In genomic region chr1:126916369-126916768, GRCm38 (mm10) we compare ENCODE assay signal across 18 mouse cellular contexts.
A peak's percentile ranks its signal among the peaks of the same experiment; 100 is the strongest.
DNase-seq lines count a peak whose midpoint lies in the region; ATAC-seq lines count a peak whose summit lies in the region.
"Had no signal": no experiment of that assay in that cellular context is flagged by ENCODE, and none has a peak within 500 bp of the region (broad histone marks: within the 10 kb centered on the region; RNA-seq: fewer than 3 reads in every experiment).

No protein-coding gene starts in this region.

- H3K9me3 ChIP-seq in embryonic facial prominence, embryonic 11.5 days (replicated peaks; ENCODE audit: control insufficient read depth, low read length), result no peaks in the 10 kb centered on the region
- H3K9me3 ChIP-seq in embryonic facial prominence, embryonic 10.5 days, result no peaks in the 10 kb centered on the region
- no peaks in the 10 kb centered on the region for H3K9me3 ChIP-seq in forebrain, embryonic 13.5 days (replicated peaks)
- H3K9me3 ChIP-seq in hindbrain, embryonic 15.5 days, result no peaks in the 10 kb centered on the region
- no peaks in the 10 kb centered on the region for H3K9me3 ChIP-seq in neural tube, embryonic 13.5 days
- H3K9me3 ChIP-seq: intestine, embryonic 15.5 days had no signal

- H3K27ac ChIP-seq in embryonic facial prominence, embryonic 11.5 days (replicated peaks; ENCODE audit: low read depth, low read length), result no peak overlapping the region
- no peak overlapping the region for H3K27ac ChIP-seq in embryonic facial prominence, embryonic 10.5 days (replicated peaks)
- no peak overlapping the region for H3K27ac ChIP-seq in forebrain, embryonic 13.5 days
- no peak overlapping the region for H3K27ac ChIP-seq in hindbrain, embryonic 15.5 days (replicated peaks)
- H3K27ac ChIP-seq in neural tube, embryonic 13.5 days (replicated peaks), result no peak overlapping the region
- H3K27ac ChIP-seq: intestine, embryonic 15.5 days; liver, embryonic 14.5 days had no signal

- no peaks in the 10 kb centered on the region for H3K27me3 ChIP-seq in embryonic facial prominence, embryonic 11.5 days (ENCODE audit: control insufficient read depth, insufficient read depth, low read length)
- no peaks in the 10 kb centered on the region for H3K27me3 ChIP-seq in embryonic facial prominence, embryonic 10.5 days (replicated peaks; ENCODE audit: low read depth, poor library complexity, severe bottlenecking)
- no peaks in the 10 kb centered on the region for H3K27me3 ChIP-seq in forebrain, embryonic 13.5 days
- no peaks in the 10 kb centered on the region for H3K27me3 ChIP-seq in hindbrain, embryonic 15.5 days
- H3K27me3 ChIP-seq in neural tube, embryonic 13.5 days, result no peaks in the 10 kb centered on the region
- H3K27me3 ChIP-seq: intestine, embryonic 15.5 days had no signal

- no peaks in the 10 kb centered on the region for H3K4me1 ChIP-seq in embryonic facial prominence, embryonic 11.5 days (ENCODE audit: control insufficient read depth, insufficient read depth, low read length)
- H3K4me1 ChIP-seq in embryonic facial prominence, embryonic 10.5 days, result no peaks in the 10 kb centered on the region; the same call in 1 of the 2 replicates
- H3K4me1 ChIP-seq in forebrain, embryonic 13.5 days, result peaks cover 15% of the 10 kb centered on the region; the same call in 1 of the 2 replicates
- 0 out of 2 replicates have a peak, but pooled peaks cover 11% of the 10 kb centered on the region for H3K4me1 ChIP-seq in hindbrain, embryonic 15.5 days (replicated peaks)
- peaks cover 24% of the 10 kb centered on the region for H3K4me1 ChIP-seq in neural tube, embryonic 13.5 days (replicated peaks)
- H3K4me1 ChIP-seq: intestine, embryonic 15.5 days had no signal

- H3K36me3 ChIP-seq in embryonic facial prominence, embryonic 11.5 days (replicated peaks; ENCODE audit: control insufficient read depth, insufficient read depth, low read depth, low read length), result no peaks in the 10 kb centered on the region
- no peaks in the 10 kb centered on the region for H3K36me3 ChIP-seq in embryonic facial prominence, embryonic 10.5 days (replicated peaks)
- no peaks in the 10 kb centered on the region for H3K36me3 ChIP-seq in forebrain, embryonic 13.5 days (ENCODE audit: poor library complexity, severe bottlenecking)
- no peaks in the 10 kb centered on the region for H3K36me3 ChIP-seq in hindbrain, embryonic 15.5 days
- no peaks in the 10 kb centered on the region for H3K36me3 ChIP-seq in neural tube, embryonic 13.5 days
- H3K36me3 ChIP-seq: intestine, embryonic 15.5 days had no signal

- whole genome bisulfite sequencing in embryonic facial prominence, embryonic 11.5 days, result 51% methylated on average over 6 of the region's 6 CpGs
- 52% methylated on average over 6 of the region's 6 CpGs for WGBS in embryonic facial prominence, embryonic 10.5 days
- WGBS in forebrain, embryonic 13.5 days, result 17% methylated on average over 6 of the region's 6 CpGs
- 30% methylated on average over 6 of the region's 6 CpGs for WGBS in hindbrain, embryonic 15.5 days
- WGBS in neural tube, embryonic 13.5 days, result 28% methylated on average over 6 of the region's 6 CpGs

- H3K4me2 ChIP-seq in embryonic facial prominence, embryonic 11.5 days (ENCODE audit: low read depth, low read length), result no peak overlapping the region
- no peak overlapping the region for H3K4me2 ChIP-seq in forebrain, embryonic 13.5 days
- H3K4me2 ChIP-seq in hindbrain, embryonic 15.5 days, result no peak overlapping the region
- H3K4me2 ChIP-seq in neural tube, embryonic 13.5 days, result no peak overlapping the region
- H3K4me2 ChIP-seq: intestine, embryonic 15.5 days had no signal

- H3K9ac ChIP-seq in embryonic facial prominence, embryonic 11.5 days (replicated peaks; ENCODE audit: low read length), result no peak overlapping the region
- no peak overlapping the region for H3K9ac ChIP-seq in forebrain, embryonic 13.5 days
- H3K9ac ChIP-seq in hindbrain, embryonic 15.5 days, result no peak overlapping the region
- H3K9ac ChIP-seq in neural tube, embryonic 13.5 days, result no peak overlapping the region
- H3K9ac ChIP-seq: intestine, embryonic 15.5 days; liver, embryonic 14.5 days had no signal

- peak; percentile 68 for ATAC-seq in embryonic facial prominence, embryonic 11.5 days (replicated peaks; ENCODE audit: insufficient number of reproducible peaks, low FRiP score, low TSS enrichment, low read depth)
- ATAC-seq in forebrain, embryonic 13.5 days, result peak; percentile 87; the same call in 1 of the 2 replicates
- ATAC-seq in hindbrain, embryonic 15.5 days (ENCODE audit: low FRiP score, low read depth), result peak; percentile 63
- peak; percentile 46 for ATAC-seq in neural tube, embryonic 13.5 days (ENCODE audit: low read depth)
- ATAC-seq: intestine, embryonic 15.5 days had no signal

- no peak for DNase-seq in embryonic facial prominence, embryonic 11.5 days (ENCODE audit: low spot score)
- no peak for DNase-seq in embryonic facial prominence, embryonic 10.5 days (ENCODE audit: low spot score)
- DNase-seq in spleen, adult 18-20 months, result no peak
- DNase-seq in testis, postnatal 10 days (ENCODE audit: low spot score), result no peak
- no peak for DNase-seq in testis, postnatal 14 days (ENCODE audit: low spot score)
- DNase-seq: adrenal gland, adult 2 months; cerebellum, postnatal 25 days; heart, adult 18-20 months; kidney, postnatal 10 days; left cerebral cortex, postnatal 4 days; lung, postnatal 14 days; right cerebral cortex, postnatal 25 days; thymus, postnatal 14 days had no signal

- no peak overlapping the region for H3K4me3 ChIP-seq in embryonic facial prominence, embryonic 11.5 days (ENCODE audit: low read depth, low read length)
- no peak overlapping the region for H3K4me3 ChIP-seq in embryonic facial prominence, embryonic 10.5 days
- no peak overlapping the region for H3K4me3 ChIP-seq in forebrain, embryonic 13.5 days
- no peak overlapping the region for H3K4me3 ChIP-seq in hindbrain, embryonic 15.5 days
- H3K4me3 ChIP-seq in neural tube, embryonic 13.5 days, result no peak overlapping the region
- H3K4me3 ChIP-seq: intestine, embryonic 15.5 days had no signal
